Mouse (Mus musculus): ENCODE data around the gene Cbx6. TPM values are rescaled to one million over a fixed set of nuclear protein-coding genes. Genes with fewer than 3 reads are reported as not detected.

Gene Cbx6
- polyA plus RNA-seq, 1 experiment from 2014 or later, result 31.2 TPM

GRCm38 (mm10) chr15:79873545-79873944, 39.1 kb upstream of the Cbx6 start:
- Histone ChIP-seq H3K4me1 (replicated peaks; ENCODE audit: control insufficient read depth, insufficient read depth, low read length) (no peaks in the 10 kb centered on the region), H3K27me3 (ENCODE audit: control insufficient read depth, insufficient read depth, low read length) (no peaks in the 10 kb centered on the region), H3K36me3 (ENCODE audit: control insufficient read depth, insufficient read depth, low read length) (no peaks in the 10 kb centered on the region), H3K9me3 (ENCODE audit: control insufficient read depth, low read length) (no peaks in the 10 kb centered on the region), H3K9ac (ENCODE audit: low read length) (no peak overlapping the region), H3K27ac (ENCODE audit: low read depth, low read length) (no peak overlapping the region), H3K4me2 (ENCODE audit: low read depth, low read length, severe bottlenecking) (no peak overlapping the region), H3K4me3 (ENCODE audit: low read depth, low read length) (no peak overlapping the region)
- no peak for ATAC-seq (replicated peaks; ENCODE audit: low FRiP score)
- WGBS, result 92% methylated on average over 8 of the region's 8 CpGs
- DNase-seq (ENCODE audit: low spot score), result no peak

DNA sequence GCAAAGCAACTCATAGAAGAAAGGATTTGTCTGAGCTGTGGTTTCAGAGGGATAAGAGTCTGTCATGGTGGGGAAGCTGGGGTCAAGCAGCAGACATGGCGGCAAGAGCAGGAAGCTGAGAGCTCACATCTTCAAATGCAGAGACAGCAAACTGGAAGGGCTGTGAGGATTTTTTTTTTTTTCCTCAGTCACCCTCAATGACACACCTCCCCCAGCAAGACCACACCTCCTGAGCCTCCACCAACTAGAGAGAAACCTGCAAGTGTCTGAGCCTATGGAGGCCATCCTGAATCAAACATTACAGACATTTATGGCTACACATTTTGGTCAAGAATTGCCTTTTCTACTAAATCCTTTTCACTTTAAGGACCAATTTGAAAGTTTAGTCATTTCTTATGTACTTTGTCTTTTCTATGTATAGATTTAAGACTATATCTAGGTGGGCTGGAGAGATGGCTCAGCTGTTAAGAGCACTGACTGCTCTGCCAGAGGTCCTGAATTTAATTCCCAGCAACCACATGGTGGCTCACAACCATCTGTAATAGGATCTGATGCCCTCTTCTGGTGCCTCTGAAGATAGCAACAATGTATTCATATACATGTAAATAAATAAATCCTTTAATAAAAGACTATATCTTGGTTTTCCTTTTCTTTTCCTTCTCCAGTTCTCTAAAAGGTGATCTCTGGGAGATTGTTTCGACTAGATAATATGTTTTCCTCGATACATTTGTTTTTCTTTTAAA, 32.9 kb upstream of the Cbx6 start:
- H3K9me3 ChIP-seq (ENCODE audit: control insufficient read depth, low read length), result no peaks in the 10 kb centered on the region
- no peak overlapping the region for H3K9ac ChIP-seq (ENCODE audit: low read length)
- H3K4me1 ChIP-seq (replicated peaks; ENCODE audit: control insufficient read depth, insufficient read depth, low read length), result no peaks in the 10 kb centered on the region
- DNase-seq (ENCODE audit: low spot score) (no peak), ATAC-seq (replicated peaks; ENCODE audit: low FRiP score) (no peak)
- H3K4me3 ChIP-seq (ENCODE audit: low read depth, low read length), result no peak overlapping the region
- WGBS, result 84% methylated on average over 3 of the region's 3 CpGs
- H3K27me3 ChIP-seq (ENCODE audit: control insufficient read depth, insufficient read depth, low read length), result no peaks in the 10 kb centered on the region
- H3K36me3 ChIP-seq (ENCODE audit: control insufficient read depth, insufficient read depth, low read length), result no peaks in the 10 kb centered on the region
- no peak overlapping the region for H3K27ac ChIP-seq (ENCODE audit: low read depth, low read length)
- no peak overlapping the region for H3K4me2 ChIP-seq (ENCODE audit: low read depth, low read length, severe bottlenecking)

- Histone ChIP-seq H3K4me3 (ENCODE audit: low read depth, low read length) (no peak overlapping the region), H3K27me3 (ENCODE audit: control insufficient read depth, insufficient read depth, low read length) (no peaks in the 10 kb centered on the region), H3K9ac (ENCODE audit: low read length) (no peak overlapping the region), H3K4me1 (replicated peaks; ENCODE audit: control insufficient read depth, insufficient read depth, low read length) (no peaks in the 10 kb centered on the region), H3K27ac (ENCODE audit: low read depth, low read length) (no peak overlapping the region), H3K4me2 (ENCODE audit: low read depth, low read length, severe bottlenecking) (no peak overlapping the region), H3K9me3 (ENCODE audit: control insufficient read depth, low read length) (no peaks in the 10 kb centered on the region), H3K36me3 (ENCODE audit: control insufficient read depth, insufficient read depth, low read length) (no peaks in the 10 kb centered on the region)
- DNase-seq (ENCODE audit: low spot score) (no peak), ATAC-seq (replicated peaks; ENCODE audit: low FRiP score) (no peak)
- WGBS, result 92% methylated on average over 9 of the region's 9 CpGs
Measured at GRCm38 (mm10) chr15:79859821-79860220, 25.3 kb upstream of the Cbx6 start.

GRCm38 (mm10) chr15:79858979-79859378, 24.5 kb upstream of the Cbx6 start:
- Histone ChIP-seq H3K36me3 (ENCODE audit: control insufficient read depth, insufficient read depth, low read length) (no peaks in the 10 kb centered on the region), H3K4me1 (replicated peaks; ENCODE audit: control insufficient read depth, insufficient read depth, low read length) (no peaks in the 10 kb centered on the region), H3K9ac (ENCODE audit: low read length) (no peak overlapping the region), H3K27ac (ENCODE audit: low read depth, low read length) (no peak overlapping the region), H3K4me3 (ENCODE audit: low read depth, low read length) (no peak overlapping the region), H3K9me3 (ENCODE audit: control insufficient read depth, low read length) (no peaks in the 10 kb centered on the region), H3K27me3 (ENCODE audit: control insufficient read depth, insufficient read depth, low read length) (no peaks in the 10 kb centered on the region), H3K4me2 (ENCODE audit: low read depth, low read length, severe bottlenecking) (no peak overlapping the region)
- DNase-seq (ENCODE audit: low spot score), result no peak
- ATAC-seq (replicated peaks; ENCODE audit: low FRiP score), result no peak
- WGBS, result 86% methylated on average over 5 of the region's 5 CpGs

DNA sequence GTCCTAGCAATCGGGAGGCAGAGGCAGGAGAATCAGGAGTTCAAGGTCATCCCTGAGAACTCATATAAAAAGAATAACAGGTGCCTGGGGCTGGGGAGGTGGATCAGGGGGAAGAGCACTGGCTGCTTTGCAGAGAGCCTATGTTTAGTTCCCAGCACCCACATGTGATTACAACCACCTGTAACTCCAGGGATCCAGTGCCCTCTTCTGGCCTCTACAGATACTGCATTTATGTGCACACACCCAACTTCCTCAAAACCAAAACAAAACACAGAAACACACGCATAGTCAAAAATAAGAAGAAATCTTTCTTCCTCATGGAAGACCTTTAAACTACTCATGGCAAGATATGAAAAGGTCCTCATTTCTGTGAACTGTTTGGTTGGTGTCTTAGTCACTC, 15.7 kb upstream of the Cbx6 start:
- Histone ChIP-seq H3K4me3 (ENCODE audit: low read depth, low read length) (no peak overlapping the region), H3K27me3 (ENCODE audit: control insufficient read depth, insufficient read depth, low read length) (no peaks in the 10 kb centered on the region), H3K4me1 (replicated peaks; ENCODE audit: control insufficient read depth, insufficient read depth, low read length) (peaks cover 2% of the 10 kb centered on the region), H3K36me3 (ENCODE audit: control insufficient read depth, insufficient read depth, low read length) (no peaks in the 10 kb centered on the region), H3K9ac (ENCODE audit: low read length) (no peak overlapping the region), H3K9me3 (ENCODE audit: control insufficient read depth, low read length) (no peaks in the 10 kb centered on the region), H3K4me2 (ENCODE audit: low read depth, low read length, severe bottlenecking) (no peak overlapping the region), H3K27ac (ENCODE audit: low read depth, low read length) (no peak overlapping the region)
- no peak for DNase-seq (ENCODE audit: low spot score)
- ATAC-seq (replicated peaks; ENCODE audit: low FRiP score), result no peak
- WGBS, result 98% methylated on average over 2 of the region's 2 CpGs

DNA sequence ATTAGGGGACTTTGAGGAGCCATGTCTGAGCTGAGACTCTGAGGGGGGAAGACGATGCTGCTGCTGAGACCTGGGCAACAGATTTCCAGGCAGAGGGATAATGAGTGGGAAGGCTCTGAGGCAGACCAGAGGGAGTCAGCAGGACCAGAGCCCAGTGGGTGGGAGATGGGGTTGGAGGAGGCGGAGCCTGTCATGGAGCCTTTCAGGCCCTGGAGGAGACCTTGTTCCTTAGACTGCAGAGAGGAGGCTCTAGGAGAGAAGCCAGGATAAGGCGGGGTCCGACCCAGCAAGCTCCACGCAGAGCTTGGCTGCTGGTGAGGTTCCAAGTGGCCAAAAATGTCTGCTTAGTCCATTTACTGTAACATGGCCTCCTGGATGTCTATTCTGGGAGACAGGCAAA, 12.6 kb upstream of the Cbx6 start:
- no peak overlapping the region for H3K4me2 ChIP-seq (ENCODE audit: low read depth, low read length, severe bottlenecking)
- no peaks in the 10 kb centered on the region for H3K27me3 ChIP-seq (ENCODE audit: control insufficient read depth, insufficient read depth, low read length)
- ATAC-seq (replicated peaks; ENCODE audit: low FRiP score) (no peak), DNase-seq (ENCODE audit: low spot score) (no peak)
- H3K9me3 ChIP-seq (ENCODE audit: control insufficient read depth, low read length), result no peaks in the 10 kb centered on the region
- WGBS, result 29% methylated on average over 5 of the region's 5 CpGs
- H3K9ac ChIP-seq (ENCODE audit: low read length), result no peak overlapping the region
- peaks cover 2% of the 10 kb centered on the region for H3K4me1 ChIP-seq (replicated peaks; ENCODE audit: control insufficient read depth, insufficient read depth, low read length)
- no peaks in the 10 kb centered on the region for H3K36me3 ChIP-seq (ENCODE audit: control insufficient read depth, insufficient read depth, low read length)
- no peak overlapping the region for H3K27ac ChIP-seq (ENCODE audit: low read depth, low read length)
- no peak overlapping the region for H3K4me3 ChIP-seq (ENCODE audit: low read depth, low read length)

- WGBS, result 83% methylated on average over 4 of the region's 4 CpGs
- Histone ChIP-seq H3K4me1 (replicated peaks; ENCODE audit: control insufficient read depth, insufficient read depth, low read length) (peaks cover 2% of the 10 kb centered on the region), H3K9ac (ENCODE audit: low read length) (no peak overlapping the region), H3K9me3 (ENCODE audit: control insufficient read depth, low read length) (no peaks in the 10 kb centered on the region), H3K4me3 (ENCODE audit: low read depth, low read length) (no peak overlapping the region), H3K4me2 (ENCODE audit: low read depth, low read length, severe bottlenecking) (no peak overlapping the region), H3K27ac (ENCODE audit: low read depth, low read length) (no peak overlapping the region), H3K27me3 (ENCODE audit: control insufficient read depth, insufficient read depth, low read length) (no peaks in the 10 kb centered on the region), H3K36me3 (ENCODE audit: control insufficient read depth, insufficient read depth, low read length) (no peaks in the 10 kb centered on the region)
- ATAC-seq (replicated peaks; ENCODE audit: low FRiP score), result no peak
- no peak for DNase-seq (ENCODE audit: low spot score)
Measured at GRCm38 (mm10) chr15:79845986-79846385, 11.5 kb upstream of the Cbx6 start.

DNA sequence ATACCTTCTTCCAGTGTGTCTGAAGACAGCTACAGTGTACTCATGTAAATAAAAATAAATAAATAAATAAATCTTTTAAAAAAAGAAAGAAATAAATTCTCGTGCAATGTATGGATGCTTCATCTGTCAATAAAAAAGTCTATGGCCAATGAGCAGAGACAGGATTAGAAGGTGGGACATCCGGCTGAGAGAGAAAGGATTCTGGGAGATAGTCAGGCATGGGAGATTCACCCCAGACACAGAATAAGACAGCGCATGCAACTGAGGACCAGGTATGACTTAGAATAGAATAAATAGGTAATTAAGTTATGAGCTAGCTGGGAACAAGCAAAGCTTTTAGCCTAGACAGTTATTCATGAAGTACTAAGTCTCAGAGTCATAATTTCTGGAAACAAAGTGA, 8.5 kb upstream of the Cbx6 start:
- Histone ChIP-seq H3K4me1 (replicated peaks; ENCODE audit: control insufficient read depth, insufficient read depth, low read length) (peaks cover 2% of the 10 kb centered on the region), H3K27ac (ENCODE audit: low read depth, low read length) (no peak overlapping the region), H3K9ac (ENCODE audit: low read length) (no peak overlapping the region), H3K36me3 (ENCODE audit: control insufficient read depth, insufficient read depth, low read length) (no peaks in the 10 kb centered on the region), H3K27me3 (ENCODE audit: control insufficient read depth, insufficient read depth, low read length) (no peaks in the 10 kb centered on the region), H3K4me3 (ENCODE audit: low read depth, low read length) (no peak overlapping the region), H3K4me2 (ENCODE audit: low read depth, low read length, severe bottlenecking) (no peak overlapping the region), H3K9me3 (ENCODE audit: control insufficient read depth, low read length) (no peaks in the 10 kb centered on the region)
- DNase-seq (ENCODE audit: low spot score), result no peak
- ATAC-seq (replicated peaks; ENCODE audit: low FRiP score), result no peak
- WGBS, result 85% methylated on average over 3 of the region's 3 CpGs

GRCm38 (mm10) chr15:79840281-79840680, 5.8 kb upstream of the Cbx6 start:
- WGBS, result 86% methylated on average over 2 of the region's 2 CpGs
- H3K4me1 ChIP-seq (replicated peaks; ENCODE audit: control insufficient read depth, insufficient read depth, low read length), result peaks cover 4% of the 10 kb centered on the region; the same call in 1 of the 2 replicates
- no peak overlapping the region for H3K27ac ChIP-seq (ENCODE audit: low read depth, low read length)
- H3K27me3 ChIP-seq (ENCODE audit: control insufficient read depth, insufficient read depth, low read length), result no peaks in the 10 kb centered on the region
- H3K4me2 ChIP-seq (ENCODE audit: low read depth, low read length, severe bottlenecking), result no peak overlapping the region
- no peaks in the 10 kb centered on the region for H3K9me3 ChIP-seq (ENCODE audit: control insufficient read depth, low read length)
- no peak for DNase-seq (ENCODE audit: low spot score)
- H3K4me3 ChIP-seq (ENCODE audit: low read depth, low read length), result no peak overlapping the region
- H3K36me3 ChIP-seq (ENCODE audit: control insufficient read depth, insufficient read depth, low read length), result no peaks in the 10 kb centered on the region
- H3K9ac ChIP-seq (ENCODE audit: low read length), result no peak overlapping the region
- ATAC-seq (replicated peaks; ENCODE audit: low FRiP score), result no peak

Data from forebrain, embryonic 11.5 days (tissue).